Mouse (Mus musculus): ENCODE measurements around the gene Mettl24. TPM values are rescaled to one million over a fixed set of nuclear protein-coding genes. Genes with fewer than 3 reads are reported as not detected.

Mettl24 gene
- total RNA-seq, 2 experiments from 2014 or later: not detected

DNA sequence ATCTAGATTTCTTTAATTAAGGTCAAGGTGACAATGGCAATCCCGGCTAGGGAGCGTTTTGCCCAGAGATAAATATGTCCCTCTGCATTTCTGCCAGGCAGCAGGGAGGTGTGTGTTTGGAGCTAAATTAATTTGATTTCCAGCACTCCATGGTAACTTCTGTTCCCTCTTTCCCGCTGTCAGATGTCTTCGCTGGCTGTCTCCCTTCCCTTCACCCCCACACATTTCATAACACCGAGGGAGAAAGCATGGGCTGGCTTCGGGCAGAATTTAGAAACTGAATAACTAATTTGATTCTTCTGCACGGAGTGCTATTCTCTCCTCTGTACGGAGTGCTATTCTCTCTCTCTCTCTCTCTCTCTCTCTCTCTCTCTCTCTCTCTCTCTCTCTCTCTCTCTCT, 612 bp upstream of the Mettl24 start:
- ATAC-seq (replicated peaks; ENCODE audit: low FRiP score, low TSS enrichment, poor library complexity, severe bottlenecking): no peak

- ATAC-seq (replicated peaks; ENCODE audit: low FRiP score, low TSS enrichment, poor library complexity, severe bottlenecking): no peak
These were observed 779 bp downstream of the Mettl24 start for GRCm38 (mm10) chr10:40683868-40684253.

DNA sequence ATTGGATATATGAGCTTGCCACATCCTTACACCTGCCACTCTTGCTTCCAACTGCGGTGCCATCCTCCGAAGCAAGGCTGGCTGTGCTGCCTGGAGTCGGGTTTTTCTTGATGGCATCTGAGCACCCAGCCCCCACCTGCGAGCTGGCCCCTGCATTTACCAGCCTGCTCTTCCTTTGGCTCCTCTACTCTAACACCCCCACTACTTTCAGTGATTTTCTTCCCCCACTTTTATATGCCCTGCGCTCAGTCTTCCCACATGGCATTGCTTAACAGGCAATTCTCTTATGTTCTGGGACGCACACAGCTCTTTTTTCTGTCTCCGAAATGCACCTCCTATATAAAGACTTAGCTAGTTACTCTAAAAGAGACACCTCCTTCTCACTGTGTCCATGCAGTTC, 1.2 kb downstream of the Mettl24 start:
- ATAC-seq (replicated peaks; ENCODE audit: low FRiP score, low TSS enrichment, poor library complexity, severe bottlenecking): no peak

DNA sequence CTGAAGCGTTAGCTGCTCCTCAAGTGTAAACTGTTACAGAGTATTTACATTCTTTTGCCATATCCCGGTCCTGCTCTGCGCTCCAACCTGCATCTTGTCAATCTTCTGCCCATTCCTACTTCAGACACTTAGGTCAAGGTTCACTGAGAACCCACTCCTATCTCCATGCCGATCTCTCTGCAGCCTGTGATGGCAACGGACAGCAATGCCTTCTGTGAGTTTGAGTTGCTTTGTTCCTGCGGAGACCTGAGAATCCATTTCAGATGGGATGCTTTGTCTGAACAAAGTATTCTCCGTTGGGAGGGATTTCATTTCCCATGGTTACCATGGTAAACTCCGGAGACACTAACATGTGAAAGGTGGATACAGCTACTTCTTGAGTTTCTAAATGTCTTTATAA, 2.6 kb downstream of the Mettl24 start:
- no peak for ATAC-seq (replicated peaks; ENCODE audit: low FRiP score, low TSS enrichment, poor library complexity, severe bottlenecking)

DNA sequence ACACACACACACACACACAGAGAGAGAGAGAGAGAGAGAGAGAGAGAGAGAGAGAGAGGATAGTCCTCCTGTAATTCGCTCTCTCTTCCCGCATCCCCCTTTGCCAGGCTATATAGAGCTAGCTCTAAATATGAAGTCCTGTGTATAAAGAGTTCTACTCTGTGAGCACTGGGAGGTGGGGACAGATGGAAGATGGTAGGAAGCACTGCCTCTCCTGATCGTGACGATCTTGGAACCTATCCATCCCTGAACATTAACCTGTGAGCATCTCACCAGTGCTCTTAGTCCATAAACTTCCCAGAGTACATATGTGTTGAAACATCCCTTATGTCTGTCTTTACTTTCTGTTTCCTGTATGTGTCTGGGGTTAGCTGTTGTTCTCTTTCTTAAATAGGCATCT, 3.9 kb downstream of the Mettl24 start:
- ATAC-seq (replicated peaks; ENCODE audit: low FRiP score, low TSS enrichment, poor library complexity, severe bottlenecking): no peak

DNA sequence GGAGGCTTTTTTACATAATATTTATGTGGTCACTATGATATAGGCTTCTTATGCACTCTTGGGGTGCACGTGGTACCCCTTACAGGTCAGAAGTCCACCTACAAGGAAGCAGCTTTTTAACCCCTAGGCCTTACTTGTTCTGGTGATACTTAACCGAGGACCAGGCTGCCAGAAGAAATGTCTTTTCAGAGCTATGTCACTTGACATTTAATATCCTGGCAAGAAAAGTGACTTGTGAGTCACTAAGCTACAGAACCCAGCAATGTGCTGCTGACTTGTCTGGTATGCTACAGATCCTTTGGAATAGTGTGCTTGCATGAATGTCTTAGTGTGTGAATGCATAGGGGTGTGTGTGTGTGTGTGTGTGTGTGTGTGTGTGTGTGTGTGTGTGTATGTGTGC, 4.3 kb downstream of the Mettl24 start:
- ATAC-seq (replicated peaks; ENCODE audit: low FRiP score, low TSS enrichment, poor library complexity, severe bottlenecking): no peak

DNA sequence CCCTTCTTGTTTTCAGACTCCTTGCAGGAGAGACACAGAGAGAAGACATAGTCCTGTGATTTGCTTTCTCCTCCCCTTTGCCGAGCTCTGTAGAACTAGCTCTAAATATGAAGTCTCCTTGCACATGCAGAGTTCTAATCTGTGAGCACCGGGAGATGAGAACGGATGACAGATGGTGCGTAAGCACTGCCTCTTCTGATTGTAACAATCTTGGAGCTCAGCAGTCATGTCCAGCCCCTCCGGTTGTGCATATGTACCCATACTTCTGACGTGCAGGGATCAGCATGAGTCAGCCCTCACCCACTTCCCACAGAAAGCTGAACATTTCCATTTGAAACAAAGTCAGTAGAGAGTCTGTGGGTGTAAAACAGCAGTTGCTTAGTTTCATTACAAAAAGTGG, 5.2 kb downstream of the Mettl24 start:
- ATAC-seq (replicated peaks; ENCODE audit: low FRiP score, low TSS enrichment, poor library complexity, severe bottlenecking): no peak

DNA sequence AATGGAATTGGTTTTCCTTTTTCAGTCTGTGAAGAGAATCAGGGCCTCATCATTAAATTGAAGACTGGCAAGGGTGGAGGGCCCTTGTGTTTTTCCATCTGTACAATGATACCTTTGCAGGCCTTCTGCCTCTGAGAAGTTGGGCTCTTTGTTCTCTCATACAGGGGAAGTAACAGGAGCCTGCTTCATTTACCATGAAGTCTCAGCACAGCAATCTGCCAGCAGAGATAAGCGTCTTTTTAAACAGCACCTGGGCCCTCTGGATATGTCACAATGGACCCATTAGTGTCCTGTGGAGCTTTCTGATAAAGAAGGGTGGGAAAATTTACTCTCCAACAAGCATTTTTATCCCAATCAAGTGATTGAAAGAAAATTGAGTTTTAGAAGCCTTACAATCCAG, 5.8 kb downstream of the Mettl24 start:
- no peak for ATAC-seq (replicated peaks; ENCODE audit: low FRiP score, low TSS enrichment, poor library complexity, severe bottlenecking)

GRCm38 (mm10) chr10:40698652-40699051, 15.6 kb downstream of the Mettl24 start:
- ATAC-seq (replicated peaks; ENCODE audit: low FRiP score, low TSS enrichment, poor library complexity, severe bottlenecking): no peak

DNA sequence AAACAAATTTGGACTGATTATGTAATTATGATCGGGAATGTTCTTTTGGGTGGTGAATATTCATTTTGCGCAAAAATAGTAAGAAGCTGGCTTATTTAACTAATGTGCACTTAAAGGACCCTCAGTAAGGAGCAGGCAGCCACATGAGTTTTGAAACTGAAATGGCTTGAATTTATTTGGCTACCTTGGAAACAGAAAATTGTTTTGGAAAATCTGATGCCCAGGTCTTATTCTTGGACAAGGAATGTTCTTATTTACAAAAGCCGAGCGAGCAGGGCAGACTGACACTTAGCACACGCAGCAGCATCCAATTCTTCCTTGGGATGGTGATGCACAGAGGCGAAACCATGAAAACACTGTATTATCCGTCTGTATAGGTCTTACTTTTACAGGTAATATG, 28.0 kb downstream of the Mettl24 start:
- no peak for ATAC-seq (replicated peaks; ENCODE audit: low FRiP score, low TSS enrichment, poor library complexity, severe bottlenecking)

- no peak for ATAC-seq (replicated peaks; ENCODE audit: low FRiP score, low TSS enrichment, poor library complexity, severe bottlenecking)
These were observed 30.0 kb downstream of the Mettl24 start for GRCm38 (mm10) chr10:40713018-40713608.

DNA sequence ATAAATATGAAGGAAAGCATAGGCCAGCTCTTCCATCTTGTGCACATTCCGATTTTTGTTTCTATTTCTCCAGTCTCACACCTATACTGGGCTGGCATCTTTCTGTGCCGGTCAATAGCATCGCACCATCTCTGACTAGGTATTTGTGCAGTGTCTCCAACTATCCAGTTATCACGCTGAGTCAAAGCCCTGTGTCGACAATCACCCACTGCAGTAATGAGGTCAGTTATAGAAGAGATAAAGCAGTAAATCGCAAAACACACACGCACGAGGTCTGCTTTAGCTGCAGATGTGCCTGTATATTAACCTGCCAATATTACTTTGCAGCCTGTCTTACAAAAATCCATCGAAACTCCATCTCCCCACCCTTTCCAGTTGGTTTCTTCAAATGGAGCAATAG, 30.7 kb downstream of the Mettl24 start:
- no peak for ATAC-seq (replicated peaks; ENCODE audit: low FRiP score, low TSS enrichment, poor library complexity, severe bottlenecking)

DNA sequence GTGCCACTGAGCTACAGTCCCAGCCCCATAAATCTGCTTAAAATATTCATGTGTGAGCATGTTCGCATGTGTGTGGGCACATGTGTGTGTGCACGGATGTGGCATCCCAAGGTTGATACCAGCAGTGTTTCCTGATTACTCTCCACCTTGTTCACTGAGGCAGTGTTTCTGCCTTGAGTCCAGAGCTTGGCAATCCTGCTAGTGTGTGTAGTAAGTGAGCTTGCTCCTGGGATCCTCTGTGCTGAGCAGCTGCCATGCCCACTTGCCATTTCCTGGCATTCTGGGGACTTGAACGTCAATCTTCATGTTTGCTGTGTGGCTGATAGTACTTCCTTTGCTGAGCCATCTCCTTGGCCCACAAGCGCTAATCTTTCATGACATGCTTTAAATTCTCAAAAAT, 32.1 kb downstream of the Mettl24 start:
- ATAC-seq (replicated peaks; ENCODE audit: low FRiP score, low TSS enrichment, poor library complexity, severe bottlenecking): no peak

GRCm38 (mm10) chr10:40716296-40716695, 33.2 kb downstream of the Mettl24 start:
- no peak for ATAC-seq (replicated peaks; ENCODE audit: low FRiP score, low TSS enrichment, poor library complexity, severe bottlenecking)

DNA sequence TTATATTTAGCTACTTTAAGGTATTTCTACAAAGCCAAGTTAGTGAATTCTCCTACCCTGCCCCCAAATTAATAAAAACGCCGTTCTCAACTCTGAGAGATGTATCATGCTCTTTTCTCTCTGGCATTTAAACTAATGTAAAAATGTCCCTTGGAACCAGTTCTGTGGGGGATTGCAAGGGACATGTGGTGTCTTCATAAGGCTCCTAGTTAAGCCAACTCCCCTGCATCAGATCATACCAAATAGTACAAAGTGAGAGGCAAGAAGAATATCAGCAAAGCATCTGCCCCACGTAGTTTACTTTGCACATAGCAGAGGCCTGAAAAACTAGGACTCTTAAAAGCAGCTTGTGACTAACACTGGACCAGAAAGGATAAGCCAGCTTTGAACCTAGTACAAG, 33.6 kb downstream of the Mettl24 start:
- ATAC-seq (replicated peaks; ENCODE audit: low FRiP score, low TSS enrichment, poor library complexity, severe bottlenecking): no peak

DNA sequence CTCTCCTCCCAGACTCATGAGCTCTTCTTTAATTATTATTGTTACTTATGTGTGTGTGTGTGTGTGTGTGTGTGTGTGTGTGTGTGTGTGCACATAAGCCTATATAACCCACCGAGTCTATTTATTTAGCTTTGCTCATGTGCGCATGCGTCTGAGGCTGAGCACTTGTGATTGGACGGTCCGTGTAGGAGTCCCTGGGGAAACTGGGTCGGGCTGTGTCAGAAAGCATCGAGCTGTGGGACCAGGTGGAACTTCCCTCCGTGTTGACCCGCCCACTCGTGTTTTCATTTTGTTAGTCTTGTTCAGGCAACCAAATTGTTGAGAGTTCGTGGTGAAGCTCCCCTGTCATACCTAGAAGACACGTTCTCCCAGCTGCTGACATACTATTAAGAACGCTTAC, 35.3 kb downstream of the Mettl24 start:
- no peak for ATAC-seq (replicated peaks; ENCODE audit: low FRiP score, low TSS enrichment, poor library complexity, severe bottlenecking)

- ATAC-seq (replicated peaks; ENCODE audit: low FRiP score, low TSS enrichment, poor library complexity, severe bottlenecking): no peak
These were observed 36.0 kb downstream of the Mettl24 start for GRCm38 (mm10) chr10:40719062-40719461.

DNA sequence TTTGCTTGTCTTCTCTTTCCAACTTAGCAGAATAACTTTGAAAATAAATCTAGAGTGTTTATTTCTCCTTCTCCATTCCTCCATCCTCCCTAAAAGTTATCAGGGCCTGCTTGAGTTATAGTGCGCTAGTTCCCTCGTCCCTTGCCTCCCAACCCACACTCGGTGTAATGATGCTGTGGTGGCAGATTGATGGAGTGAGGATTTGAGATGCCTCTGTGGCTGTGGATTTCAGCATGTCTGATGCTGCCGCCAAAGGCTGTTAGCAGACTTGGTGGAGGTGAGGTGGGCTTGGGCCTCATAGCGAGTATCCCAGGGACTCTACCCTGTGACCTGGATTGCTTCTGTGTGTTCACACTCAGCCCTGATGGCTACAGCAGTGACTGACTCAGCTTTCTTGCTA, 37.8 kb downstream of the Mettl24 start:
- no peak for ATAC-seq (replicated peaks; ENCODE audit: low FRiP score, low TSS enrichment, poor library complexity, severe bottlenecking)

DNA sequence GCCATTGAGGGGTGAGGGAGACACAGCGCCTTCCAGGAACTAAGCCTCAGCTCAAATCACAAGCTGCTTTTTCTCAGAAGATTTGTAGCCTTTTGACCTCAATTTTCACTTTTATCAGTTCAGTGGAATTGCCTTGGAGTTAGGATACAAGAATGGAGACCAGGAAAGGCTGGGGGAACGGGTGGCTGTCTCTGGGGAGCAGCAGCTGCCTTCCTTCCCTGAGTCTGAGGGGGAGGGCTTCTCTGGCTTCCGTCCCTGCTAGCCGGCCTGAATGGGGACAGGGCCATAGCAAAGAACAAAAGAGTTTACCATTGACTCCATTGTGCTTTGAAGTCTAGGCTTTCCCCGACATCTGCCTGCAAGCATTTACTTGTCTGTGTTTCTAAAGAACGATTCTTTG, 41.3 kb downstream of the Mettl24 start:
- no peak for ATAC-seq (replicated peaks; ENCODE audit: low FRiP score, low TSS enrichment, poor library complexity, severe bottlenecking)

- no peak for ATAC-seq (replicated peaks; ENCODE audit: low FRiP score, low TSS enrichment, poor library complexity, severe bottlenecking)
These were observed 42.0 kb downstream of the Mettl24 start for GRCm38 (mm10) chr10:40725066-40725465.

GRCm38 (mm10) chr10:40725471-40725870, 42.4 kb downstream of the Mettl24 start:
- ATAC-seq (replicated peaks; ENCODE audit: low FRiP score, low TSS enrichment, poor library complexity, severe bottlenecking): no peak

DNA sequence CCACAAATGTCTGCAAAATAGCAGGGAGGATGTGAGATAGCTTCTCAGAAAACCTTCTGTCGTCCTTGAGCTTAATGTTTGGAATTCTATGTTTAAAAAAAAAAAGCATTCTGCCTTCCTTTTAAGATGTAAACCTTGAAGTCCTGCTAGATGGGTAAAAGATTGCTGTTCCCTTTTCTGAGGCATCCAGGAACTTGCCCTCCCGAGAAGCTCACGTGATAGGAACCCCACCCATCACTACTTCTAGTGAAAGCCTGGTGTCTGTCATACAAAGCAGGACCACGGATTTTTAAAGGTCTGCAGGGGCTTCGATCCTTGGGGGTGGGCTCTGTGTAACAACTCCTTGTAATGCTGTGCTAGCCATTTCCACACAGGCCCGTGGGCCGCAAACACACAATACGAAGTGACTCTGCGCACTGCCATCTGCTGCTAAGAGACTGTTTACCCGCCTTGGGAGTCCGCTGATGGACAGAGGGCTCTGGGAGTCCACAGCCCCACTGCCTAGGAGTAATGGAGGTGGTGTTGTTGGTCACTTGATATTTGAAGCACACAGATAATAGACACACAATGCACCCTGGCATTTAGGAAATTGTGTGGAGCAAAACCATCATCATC, 43.3 kb downstream of the Mettl24 start:
- ATAC-seq (replicated peaks; ENCODE audit: low FRiP score, low TSS enrichment, poor library complexity, severe bottlenecking): no peak

Measured in megakaryocyte-erythroid progenitor cell, adult 5-6 weeks (primary cell).